Mouse (Mus musculus) liver, embryonic 14.5 days (tissue): ENCODE measurements around the gene Rbmx. TPM values are rescaled to one million over a fixed set of nuclear protein-coding genes. Genes with fewer than 3 reads are reported as not detected.
A peak's percentile ranks its signal among the peaks of the same experiment; 100 is the strongest.

Experiments
- ATAC-seq: fragments of 200-750 bp; cut with Nextera tagmentation; 2 replicates; pipeline ENCODE4 v1.8.0; 2017; ENCODE audit warnings: moderate number of reproducible peaks, mild to moderate bottlenecking, moderate library complexity; ENCODE audit not compliant: insufficient read depth
- DNase-seq, 3 experiments: peaks; one replicate each; pipeline ENCODE4 v3.0.0-alpha.2; 2012 to 2013; ENCODE audit warnings: low read depth in 3 of 3, low spot score in 3 of 3
- H3K27ac ChIP-seq: fragments of 300-500 bp; sonication (generic); 2 replicates; pipeline ENCODE4 v1.5.1; 2014; ENCODE audit warnings: moderate library complexity, mild to moderate bottlenecking, control low read depth, inconsistent platforms
- H3K27me3 ChIP-seq: fragments of 300-500 bp; sonication (generic); 2 replicates; pipeline ENCODE4 v1.6.1; 2014; ENCODE audit warnings: mild to moderate bottlenecking, low read length, moderate library complexity; ENCODE audit not compliant: control insufficient read depth, insufficient read depth
- H3K36me3 ChIP-seq: fragments of 300-500 bp; sonication (generic); replicated peaks from 2 replicates; pipeline ENCODE4 v1.6.1; 2014; ENCODE audit warnings: low read depth; ENCODE audit not compliant: control insufficient read depth, insufficient read depth
- H3K4me1 ChIP-seq, 2 experiments: fragments of 200-500 bp in 1 of 2; fragments of 300-500 bp in 1 of 2; sonication (generic) in 1 of 2; replicated peaks; 2 replicates each; pipeline ENCODE4 v1.6.1; 2012 to 2014; ENCODE audit warnings: antibody characterized with exemption in 1 of 2, inconsistent platforms in 1 of 2, low read length in 1 of 2; ENCODE audit not compliant: control insufficient read depth in 2 of 2, insufficient read depth in 2 of 2
- H3K4me2 ChIP-seq: fragments of 300-500 bp; sonication (generic); 2 replicates; pipeline ENCODE4 v1.6.1; 2014; ENCODE audit warnings: low read depth, mild to moderate bottlenecking, control low read depth, moderate library complexity
- H3K4me3 ChIP-seq, 2 experiments: fragments of 200-500 bp in 1 of 2; fragments of 300-500 bp in 1 of 2; sonication (generic) in 1 of 2; 2 replicates each; pipeline ENCODE4 v1.5.1; 2012 to 2014; ENCODE audit warnings: low read depth in 2 of 2, low read length in 2 of 2, mild to moderate bottlenecking in 2 of 2, control low read depth in 1 of 2, inconsistent platforms in 1 of 2, moderate library complexity in 1 of 2; ENCODE audit not compliant: insufficient read depth in 1 of 2
- H3K9ac ChIP-seq: fragments of 300-500 bp; sonication (generic); replicated peaks from 2 replicates; pipeline ENCODE4 v1.6.1; 2014; ENCODE audit warnings: mild to moderate bottlenecking, control low read depth, moderate library complexity
- H3K9me3 ChIP-seq: fragments of 300-500 bp; sonication (generic); 2 replicates; pipeline ENCODE4 v1.6.1; 2016; ENCODE audit warnings: low read length, mixed read lengths; ENCODE audit not compliant: control insufficient read depth
- CTCF ChIP-seq: IDR thresholded peaks from 2 replicates; pipeline ENCODE4 v1.5.1; 2016; ENCODE audit warnings: antibody characterized with exemption, low read depth, control low read depth
- EP300 ChIP-seq: IDR thresholded peaks from 2 replicates; pipeline ENCODE4 v1.6.1; 2016; ENCODE audit warnings: antibody characterized with exemption, low read depth
- WGBS: fragments of 180-500 bp; shearing (Covaris S2); extraction: QIAGEN DNeasy Blood & Tissue Kit; methylation state at CpG from one replicate; pipeline ENCODE4 v1.1.7; 2014; ENCODE audit not compliant: insufficient replicate concordance; 5-methylcytosine and 5-hydroxymethylcytosine counted together
- polyA plus RNA-seq, 2 experiments: library from polyadenylated mRNA; depleted of rRNA in 1 of 2; stranded (reverse) in 1 of 2; unstranded in 1 of 2; fragments of >200 nt; fragmentation: Nextera tagmentation in 1 of 2; extraction: Ambion mirVana in 1 of 2; gene quantifications; 2 replicates each; pipeline versions ENCODE4 v1.2.1 to v1.2.3; 2012 to 2014

Rbmx gene
- 13.0 and 20.6 TPM in 2 replicates for polyA plus RNA-seq (2012; rRNA removed)
- polyA plus RNA-seq (2014; fragmentation: Nextera tagmentation; extraction: Ambion mirVana): 22.5 TPM in 2 replicates

GRCm38 (mm10) chrX:57392367-57393246 is at the start of gene Rbmx:
Gene Rbmx, minus strand, starts transcription at chrX:57393036.
- Histone ChIP-seq H3K4me3 (peak within 1 kb of the TSS; percentile 74 to 92), H3K36me3 (peaks cover 21% of the 10 kb centered on the region), H3K9me3 (no peaks in the 10 kb centered on the region), H3K27me3 (no peaks in the 10 kb centered on the region), H3K9ac (peak within 1 kb of the TSS; percentile 80), H3K4me2 (peak within 1 kb of the TSS; percentile 69), H3K27ac (peak within 1 kb of the TSS; percentile 90), H3K4me1 (peaks cover 0 to 5% of the 10 kb centered on the region in 2 experiments; a peak in 1 of 4 replicates)
- peak; percentile 92 for ATAC-seq
- DNase-seq: peak; percentile 84 to 86 (median 85)
- 12% methylated on average over 45 of the region's 50 CpGs for WGBS
- TF ChIP-seq CTCF (no peak), EP300 (peak; percentile 34; the same call in 1 of the 2 replicates)

GRCm38 (mm10) chrX:57433897-57434296 is 41.1 kb upstream of the Rbmx start:
- 58% methylated on average over 2 of the region's 2 CpGs for WGBS
- Histone ChIP-seq H3K4me2 (no peak overlapping the region), H3K27ac (no peak overlapping the region), H3K36me3 (no peaks in the 10 kb centered on the region), H3K9ac (no peak overlapping the region), H3K9me3 (no peaks in the 10 kb centered on the region), H3K27me3 (no peaks in the 10 kb centered on the region), H3K4me3 (no peak overlapping the region), H3K4me1 (no peaks in the 10 kb centered on the region)
- DNase-seq: no peak
- ATAC-seq: no peak
- TF ChIP-seq EP300 (no peak), CTCF (no peak)

GRCm38 (mm10) chrX:57431610-57432009 is 38.8 kb upstream of the Rbmx start:
- H3K4me1 ChIP-seq: no peaks in the 10 kb centered on the region
- no peak overlapping the region for H3K9ac ChIP-seq
- no peak overlapping the region for H3K4me3 ChIP-seq
- H3K27me3 ChIP-seq: no peaks in the 10 kb centered on the region
- H3K4me2 ChIP-seq: no peak overlapping the region
- H3K36me3 ChIP-seq: no peaks in the 10 kb centered on the region
- no peak for DNase-seq
- no peak overlapping the region for H3K27ac ChIP-seq
- ATAC-seq: no peak
- no peaks in the 10 kb centered on the region for H3K9me3 ChIP-seq
- WGBS: 2% methylated on average over 2 of the region's 2 CpGs
- TF ChIP-seq CTCF: peak; percentile 33; the same call in 1 of the 2 replicates
- TF ChIP-seq EP300: no peak

- TF ChIP-seq CTCF (no peak), EP300 (no peak)
- DNase-seq (no peak), ATAC-seq (no peak)
- Histone ChIP-seq H3K4me3 (no peak within 1 kb of the TSS), H3K36me3 (no peaks in the 10 kb centered on the region), H3K9me3 (no peaks in the 10 kb centered on the region), H3K4me1 (no peaks in the 10 kb centered on the region), H3K27me3 (no peaks in the 10 kb centered on the region), H3K9ac (no peak within 1 kb of the TSS), H3K27ac (no peak within 1 kb of the TSS), H3K4me2 (no peak within 1 kb of the TSS)
- WGBS: 78% methylated on average over 12 of the region's 12 CpGs
Observed at GRCm38 (mm10) chrX:57408769-57409168, 15.9 kb upstream of the Rbmx start, which contains the start of gene Gm364. Gene Gm364, plus strand, starts transcription at chrX:57409154.

- Histone ChIP-seq H3K4me1 (no peaks in the 10 kb centered on the region), H3K36me3 (no peaks in the 10 kb centered on the region), H3K27ac (no peak overlapping the region), H3K4me2 (no peak overlapping the region), H3K4me3 (no peak overlapping the region), H3K27me3 (no peaks in the 10 kb centered on the region), H3K9ac (no peak overlapping the region), H3K9me3 (no peaks in the 10 kb centered on the region)
- DNase-seq (no peak), ATAC-seq (no peak)
- TF ChIP-seq EP300: no peak
- peak; percentile 58 for TF ChIP-seq CTCF
Observed at GRCm38 (mm10) chrX:57403651-57404050, 10.8 kb upstream of the Rbmx start.
